Mouse (Mus musculus) cortical plate, adult 2 months (tissue): ENCODE results near the gene Ikzf3.

Experiments
- CTCF ChIP-seq: fragments of 200-500 bp; IDR thresholded peaks from 2 replicates; pipeline ENCODE4 v1.5.1; 2011; ENCODE audit warnings: mild to moderate bottlenecking, control low read depth, low read length; ENCODE audit not compliant: insufficient read depth; ENCODE audit errors: extremely low read depth
- POLR2A ChIP-seq: fragments of 200-500 bp; IDR thresholded peaks from 2 replicates; pipeline ENCODE4 v1.6.1; 2011; ENCODE audit warnings: mild to moderate bottlenecking, low read length, control low read depth; ENCODE audit not compliant: insufficient read depth; ENCODE audit errors: extremely low read depth

GRCm38 (mm10) chr11:98555124-98555700 lies 9.4 kb upstream of the Ikzf3 start:
- TF ChIP-seq POLR2A (no peak), CTCF (no peak)
